Mouse (Mus musculus): ENCODE data around the gene Rapgefl1. TPM values are rescaled to one million over a fixed set of nuclear protein-coding genes. Genes with fewer than 3 reads are reported as not detected.
"Not testable (repeated sequence)": the region's sequence is repeated elsewhere in the genome, so short reads cannot be mapped to it uniquely, and the experiment has no call there.

Rapgefl1 gene
- polyA plus RNA-seq, 1 experiment from 2014 or later, result 1.1 TPM

DNA sequence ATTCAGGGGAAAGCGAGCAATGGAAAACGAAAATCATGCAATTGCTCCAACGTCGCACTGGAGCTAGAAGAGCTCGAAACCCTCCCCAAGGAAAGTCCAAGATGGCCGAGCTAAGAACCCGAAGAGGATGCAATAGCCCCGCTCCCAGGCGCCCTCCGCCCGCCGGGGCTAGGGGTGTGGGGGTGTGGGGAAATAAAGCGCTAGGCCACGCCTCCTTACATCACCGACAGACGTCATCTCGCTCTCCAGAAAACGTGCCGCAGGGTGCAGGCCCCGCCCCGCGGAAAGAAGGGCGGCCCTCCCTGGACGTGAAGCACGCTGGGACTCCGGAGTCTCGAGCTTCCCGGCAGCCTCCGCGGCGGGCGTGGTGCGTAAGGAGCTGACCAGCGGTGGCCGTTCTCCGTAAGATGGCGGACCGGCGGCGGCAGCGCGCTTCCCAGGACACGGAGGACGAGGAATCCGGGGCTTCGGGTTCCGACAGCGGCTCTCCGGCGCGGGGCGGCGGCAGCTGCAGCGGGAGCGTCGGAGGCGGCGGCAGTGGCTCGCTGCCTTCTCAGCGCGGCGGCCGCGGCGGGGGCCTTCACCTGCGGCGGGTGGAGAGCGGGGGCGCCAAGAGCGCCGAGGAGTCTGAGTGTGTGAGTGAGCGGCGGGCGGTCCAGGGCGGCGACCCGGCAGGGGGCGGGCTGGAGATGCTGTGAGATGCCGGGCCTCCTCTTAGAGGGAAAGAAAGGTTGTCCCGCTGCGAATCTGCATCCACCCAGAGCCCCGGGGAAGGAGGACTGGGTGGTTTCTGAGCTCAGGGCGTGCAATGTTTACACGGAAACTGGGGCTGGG lies 26.9 kb upstream of the Rapgefl1 start:
- Histone ChIP-seq H3K9ac (replicated peaks; ENCODE audit: low read depth) (peak overlapping the region; percentile 95), H3K9me3 (ENCODE audit: low read length) (no peaks in the 10 kb centered on the region), H3K4me2 (replicated peaks; ENCODE audit: low read depth, low read length) (peak overlapping the region; percentile 72), H3K27me3 (replicated peaks; ENCODE audit: insufficient read depth, low read length) (no peaks in the 10 kb centered on the region), H3K4me3 (ENCODE audit: low read depth, low read length) (peak overlapping the region; percentile 96), H3K4me1 (ENCODE audit: insufficient read depth, low read depth, low read length) (peaks cover 5% of the 10 kb centered on the region; the same call in 1 of the 2 replicates), H3K36me3 (ENCODE audit: insufficient read depth, low read length) (peaks cover 22% of the 10 kb centered on the region; the same call in 1 of the 2 replicates), H3K27ac (ENCODE audit: low read length) (peak overlapping the region; percentile 99)
- DNase-seq (ENCODE audit: low spot score) (peak; percentile 99), ATAC-seq (peak; percentile 98)
- 3% methylated on average over 55 of the region's 84 CpGs for WGBS
- TF ChIP-seq CTCF (IDR thresholded peaks at IDR 0.05) (peak; percentile 64), EP300 (IDR thresholded peaks at IDR 0.05) (no peak)

DNA sequence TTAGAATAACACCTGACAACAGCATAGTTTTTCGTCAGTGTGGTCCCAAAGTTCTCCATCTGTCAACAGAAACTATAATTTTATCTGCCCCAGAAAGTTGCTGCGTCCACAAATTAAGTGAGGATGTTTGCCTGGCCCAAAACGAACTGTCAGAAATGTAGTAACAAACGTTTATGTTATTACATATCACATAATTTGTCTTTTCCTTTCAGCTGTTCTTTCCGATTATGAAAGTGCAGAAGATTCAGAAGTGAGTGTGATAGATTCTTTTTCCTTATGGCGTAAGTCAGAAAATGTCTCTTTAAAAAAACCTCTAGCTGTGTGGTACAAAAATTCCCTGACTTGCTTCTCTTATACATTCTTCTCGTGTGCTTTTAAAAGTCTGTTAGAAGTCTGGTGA lies 25.9 kb upstream of the Rapgefl1 start:
- TF ChIP-seq CTCF (IDR thresholded peaks at IDR 0.05) (no peak), EP300 (IDR thresholded peaks at IDR 0.05) (peak; percentile 72)
- peaks cover 5% of the 10 kb centered on the region; the same call in 1 of the 2 replicates for H3K4me1 ChIP-seq (ENCODE audit: insufficient read depth, low read depth, low read length)
- peak; percentile 88 for DNase-seq (ENCODE audit: low spot score)
- H3K36me3 ChIP-seq (ENCODE audit: insufficient read depth, low read length), result peaks cover 13% of the 10 kb centered on the region; the same call in 1 of the 2 replicates
- H3K4me2 ChIP-seq (replicated peaks; ENCODE audit: low read depth, low read length), result peak overlapping the region; percentile 72
- H3K4me3 ChIP-seq (ENCODE audit: low read depth, low read length), result peak overlapping the region; percentile 96
- H3K27me3 ChIP-seq (replicated peaks; ENCODE audit: insufficient read depth, low read length), result no peaks in the 10 kb centered on the region
- 39% methylated on average over 7 of the region's 7 CpGs for WGBS
- H3K9ac ChIP-seq (replicated peaks; ENCODE audit: low read depth), result peak overlapping the region; percentile 95
- no peaks in the 10 kb centered on the region for H3K9me3 ChIP-seq (ENCODE audit: low read length)
- H3K27ac ChIP-seq (ENCODE audit: low read length), result peak overlapping the region; percentile 99; the same call in 1 of the 2 replicates
- ATAC-seq, result no peak

DNA sequence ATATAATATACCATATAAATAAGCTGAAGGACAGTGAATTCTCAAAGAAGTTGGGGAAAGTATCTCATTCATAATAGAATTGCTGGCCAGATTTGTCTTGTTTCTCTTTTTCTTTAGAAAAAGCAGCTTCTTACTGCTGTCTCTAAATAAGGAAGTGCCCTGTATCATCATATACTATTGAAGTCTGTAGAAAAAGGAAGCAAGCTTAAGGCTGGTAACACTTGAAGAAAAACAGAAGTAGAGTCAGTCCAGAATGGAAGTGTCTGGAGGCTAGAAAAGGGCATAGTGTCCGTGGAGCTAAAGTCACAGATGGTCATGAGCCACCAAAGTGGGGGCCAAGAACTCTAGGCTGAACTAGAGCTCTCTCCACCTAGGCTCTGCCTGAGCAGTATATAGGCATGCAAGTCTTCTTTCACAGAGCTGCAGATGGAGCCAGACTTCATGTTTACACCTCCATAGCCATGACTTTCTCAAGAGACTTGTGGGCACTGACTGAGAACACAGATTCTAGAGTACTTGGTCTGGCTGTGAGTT lies 19.8 kb upstream of the Rapgefl1 start:
- no peaks in the 10 kb centered on the region for H3K27me3 ChIP-seq (replicated peaks; ENCODE audit: insufficient read depth, low read length)
- no peak for ATAC-seq
- no peak overlapping the region for H3K9ac ChIP-seq (replicated peaks; ENCODE audit: low read depth)
- peaks cover 29% of the 10 kb centered on the region for H3K36me3 ChIP-seq (ENCODE audit: insufficient read depth, low read length)
- H3K9me3 ChIP-seq (ENCODE audit: low read length), result no peaks in the 10 kb centered on the region
- WGBS, result 100% methylated on average over 1 of the region's 1 CpGs
- H3K4me2 ChIP-seq (replicated peaks; ENCODE audit: low read depth, low read length), result no peak overlapping the region
- H3K4me1 ChIP-seq (ENCODE audit: insufficient read depth, low read depth, low read length), result no peaks in the 10 kb centered on the region; the same call in 1 of the 2 replicates
- peak; percentile 35 for DNase-seq (ENCODE audit: low spot score)
- TF ChIP-seq CTCF (IDR thresholded peaks at IDR 0.05) (no peak), EP300 (IDR thresholded peaks at IDR 0.05) (no peak)
- no peak overlapping the region for H3K4me3 ChIP-seq (ENCODE audit: low read depth, low read length)
- H3K27ac ChIP-seq (ENCODE audit: low read length), result no peak overlapping the region

DNA sequence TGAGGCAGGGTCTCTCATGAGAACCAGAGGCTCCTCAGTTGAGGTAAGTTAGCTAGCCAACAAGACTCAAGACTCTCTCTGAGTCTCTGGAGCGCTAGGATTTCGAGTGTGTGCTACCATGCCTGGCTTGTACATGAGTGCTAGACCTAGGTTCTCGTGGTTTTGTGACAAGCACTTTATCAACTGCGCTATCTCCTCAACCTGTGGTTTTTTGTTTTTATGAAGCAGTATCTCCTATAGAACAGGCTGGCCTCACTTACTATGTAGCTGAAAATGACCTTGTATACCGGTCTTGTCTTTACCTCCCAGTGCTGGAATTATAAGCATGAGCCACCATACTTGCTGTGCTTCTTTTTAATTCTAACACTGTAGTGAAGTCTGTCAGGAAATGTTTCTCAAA lies 15.6 kb upstream of the Rapgefl1 start:
- H3K9ac ChIP-seq (replicated peaks; ENCODE audit: low read depth), result no peak overlapping the region
- H3K4me3 ChIP-seq (ENCODE audit: low read depth, low read length), result no peak overlapping the region
- H3K9me3 ChIP-seq (ENCODE audit: low read length), result no peaks in the 10 kb centered on the region
- no peak for DNase-seq (ENCODE audit: low spot score)
- 90% methylated on average over 5 of the region's 5 CpGs for WGBS
- no peak for ATAC-seq
- H3K27me3 ChIP-seq (replicated peaks; ENCODE audit: insufficient read depth, low read length), result no peaks in the 10 kb centered on the region
- H3K4me2 ChIP-seq (replicated peaks; ENCODE audit: low read depth, low read length), result no peak overlapping the region
- H3K36me3 ChIP-seq (ENCODE audit: insufficient read depth, low read length), result peaks cover 50% of the 10 kb centered on the region
- TF ChIP-seq EP300 (IDR thresholded peaks at IDR 0.05) (no peak), CTCF (IDR thresholded peaks at IDR 0.05) (no peak)
- no peak overlapping the region for H3K27ac ChIP-seq (ENCODE audit: low read length)
- no peaks in the 10 kb centered on the region for H3K4me1 ChIP-seq (ENCODE audit: insufficient read depth, low read depth, low read length)

DNA sequence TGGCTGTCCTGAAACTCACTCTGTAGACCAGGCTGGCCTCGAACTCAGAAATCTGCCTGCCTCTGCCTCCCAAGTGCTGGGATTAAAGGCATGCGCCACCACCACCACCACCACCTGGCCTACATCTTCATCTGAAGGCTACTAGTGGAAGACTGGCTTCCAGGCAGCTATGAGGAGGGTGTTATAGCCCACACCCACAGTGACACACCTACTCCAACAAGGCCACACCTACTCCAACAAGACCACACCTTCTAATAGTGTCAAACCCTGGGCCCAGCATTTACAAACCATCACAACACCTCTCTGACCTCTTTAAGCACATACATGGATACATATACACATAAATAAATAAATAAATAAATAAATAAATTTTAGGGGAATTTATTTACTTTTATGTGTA lies 10.5 kb upstream of the Rapgefl1 start:
- not testable (repeated sequence) for H3K27ac ChIP-seq (ENCODE audit: low read length); H3K4me1 ChIP-seq (ENCODE audit: insufficient read depth, low read depth, low read length); H3K9ac ChIP-seq (replicated peaks; ENCODE audit: low read depth); H3K9me3 ChIP-seq (ENCODE audit: low read length); H3K4me3 ChIP-seq (ENCODE audit: low read depth, low read length); H3K27me3 ChIP-seq (replicated peaks; ENCODE audit: insufficient read depth, low read length); DNase-seq (ENCODE audit: low spot score); H3K4me2 ChIP-seq (replicated peaks; ENCODE audit: low read depth, low read length); ATAC-seq
- WGBS, result 100% methylated on average over 2 of the region's 2 CpGs
- H3K36me3 ChIP-seq (ENCODE audit: insufficient read depth, low read length), result peaks cover 51% of the 10 kb centered on the region

DNA sequence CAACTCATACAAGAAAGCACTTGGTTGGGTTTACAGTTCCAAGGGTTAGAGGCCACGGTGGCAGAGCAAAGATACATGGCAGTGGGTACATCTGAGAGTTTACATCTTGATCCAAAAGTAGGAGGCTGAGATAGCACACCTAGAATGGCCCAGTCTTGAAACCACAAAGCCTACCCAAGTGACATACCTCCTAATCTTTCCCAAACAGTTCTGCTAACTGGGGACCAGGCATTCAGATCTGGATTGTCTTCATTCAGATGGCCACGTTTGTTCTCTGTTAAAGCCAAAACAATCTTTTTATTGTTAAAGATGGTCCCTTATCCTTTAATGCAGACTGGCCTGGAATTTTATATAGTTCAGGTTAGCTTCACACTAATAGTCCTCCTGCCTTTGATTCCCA lies 8.7 kb upstream of the Rapgefl1 start:
- no peak overlapping the region for H3K9ac ChIP-seq (replicated peaks; ENCODE audit: low read depth)
- no peak overlapping the region for H3K27ac ChIP-seq (ENCODE audit: low read length)
- WGBS, result 78% methylated on average over 2 of the region's 2 CpGs
- H3K9me3 ChIP-seq (ENCODE audit: low read length), result no peaks in the 10 kb centered on the region
- peaks cover 45% of the 10 kb centered on the region for H3K36me3 ChIP-seq (ENCODE audit: insufficient read depth, low read length)
- H3K4me1 ChIP-seq (ENCODE audit: insufficient read depth, low read depth, low read length), result no peaks in the 10 kb centered on the region
- H3K4me2 ChIP-seq (replicated peaks; ENCODE audit: low read depth, low read length), result no peak overlapping the region
- TF ChIP-seq CTCF (IDR thresholded peaks at IDR 0.05), result no peak
- no peak for TF ChIP-seq EP300 (IDR thresholded peaks at IDR 0.05)
- ATAC-seq (no peak), DNase-seq (ENCODE audit: low spot score) (no peak)
- no peaks in the 10 kb centered on the region for H3K27me3 ChIP-seq (replicated peaks; ENCODE audit: insufficient read depth, low read length)
- no peak overlapping the region for H3K4me3 ChIP-seq (ENCODE audit: low read depth, low read length)

Measured in lung, postnatal 0 days (tissue).